Mouse (Mus musculus) CD8-positive naive resting alpha-beta T cell, adult 2 months (primary cell): Measurements from ENCODE around the gene Ptprn.

Experiments
- DNase-seq, 2 experiments: peaks; one replicate each; pipeline ENCODE4 v3.0.0; 2022; ENCODE audit warnings: low read depth in 2 of 2, low spot score in 2 of 2

The Ptprn gene

DNA sequence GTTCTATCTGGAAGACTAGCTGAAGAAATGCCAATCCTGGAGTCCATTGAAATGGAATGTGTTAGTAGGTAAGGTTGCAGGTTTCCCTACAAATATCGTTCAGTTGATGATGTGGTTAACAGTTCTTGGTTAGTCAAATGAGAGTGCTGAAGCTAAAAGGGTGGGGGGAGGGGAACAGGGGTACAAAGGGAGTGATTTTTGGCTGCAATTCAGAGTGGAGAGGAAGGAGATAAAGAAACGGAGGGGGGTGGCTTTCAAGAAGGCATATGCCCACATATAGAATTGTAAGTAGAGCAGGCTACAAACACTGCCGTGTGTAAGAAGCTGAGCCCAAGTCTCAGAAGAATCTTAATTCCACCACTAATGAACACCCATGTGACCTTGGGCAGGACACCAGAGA lies 38.8 kb downstream of the Ptprn start:
- no peak for DNase-seq

DNA sequence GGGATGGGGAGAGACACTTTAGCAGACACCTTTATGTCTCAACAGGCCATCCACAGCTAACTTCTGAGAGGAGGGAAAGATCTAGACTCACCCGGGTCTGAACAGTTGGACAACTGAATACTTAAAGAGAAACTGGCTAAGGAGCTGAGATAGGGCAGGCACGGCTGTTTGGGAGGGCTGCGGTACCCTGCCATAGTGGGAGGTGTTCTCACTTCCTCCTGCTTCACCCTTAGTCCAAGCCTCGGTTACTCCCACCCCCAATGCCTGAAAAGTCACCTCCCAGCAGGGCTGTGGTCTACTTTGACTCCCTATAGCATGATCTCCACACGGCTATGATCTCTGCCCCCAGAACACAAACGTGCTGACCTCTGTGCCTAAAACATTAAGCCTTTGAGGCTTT lies 40.8 kb downstream of the Ptprn start:
- no peak for DNase-seq

- DNase-seq: no peak
These were observed 41.4 kb downstream of the Ptprn start for GRCm38 (mm10) chr1:75222926-75223325.

DNA sequence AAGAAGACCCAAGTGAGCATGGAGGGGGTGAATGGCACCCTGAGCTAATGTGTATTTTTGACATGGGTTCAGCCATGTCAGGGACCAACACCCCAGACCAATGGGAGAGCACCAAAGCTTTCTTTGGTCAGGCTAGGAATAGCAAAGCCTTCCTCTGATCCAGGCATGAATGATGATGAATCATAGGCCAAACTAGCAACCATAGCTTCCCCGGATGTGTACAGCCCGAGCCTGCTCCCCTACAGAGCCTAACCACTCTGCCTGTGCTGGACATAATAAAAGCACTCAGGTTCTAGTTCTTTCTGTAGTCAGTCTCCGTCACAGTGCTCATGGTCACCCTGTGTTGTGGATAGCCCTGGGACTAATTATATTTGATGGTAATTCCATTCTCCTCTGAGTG lies 42.8 kb downstream of the Ptprn start:
- no peak for DNase-seq

DNA sequence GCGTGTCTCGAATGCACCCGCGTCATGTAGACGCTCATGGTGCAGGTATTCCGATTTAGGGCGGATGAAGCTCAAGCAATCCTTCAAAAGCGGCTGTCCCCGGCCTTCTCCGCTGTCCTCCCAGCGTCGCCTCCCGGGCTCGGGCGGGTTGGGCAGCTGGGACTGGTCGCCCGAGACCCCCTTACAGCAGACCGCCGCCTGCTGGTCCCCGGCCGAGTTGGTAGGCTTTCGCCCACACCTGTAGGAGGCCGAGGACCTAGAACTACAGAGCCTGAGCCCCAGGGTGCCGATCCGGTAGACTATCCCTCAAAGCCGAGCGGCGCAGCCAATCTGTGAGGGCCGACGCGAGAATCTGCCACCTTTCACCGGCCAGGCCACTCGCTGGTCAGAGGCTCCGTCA lies 44.8 kb downstream of the Ptprn start, which contains the start of gene Tuba4a:
Tuba4a (minus strand) TSS at position 335 of the 400 bp plus-strand sequence.
- DNase-seq: no peak

DNA sequence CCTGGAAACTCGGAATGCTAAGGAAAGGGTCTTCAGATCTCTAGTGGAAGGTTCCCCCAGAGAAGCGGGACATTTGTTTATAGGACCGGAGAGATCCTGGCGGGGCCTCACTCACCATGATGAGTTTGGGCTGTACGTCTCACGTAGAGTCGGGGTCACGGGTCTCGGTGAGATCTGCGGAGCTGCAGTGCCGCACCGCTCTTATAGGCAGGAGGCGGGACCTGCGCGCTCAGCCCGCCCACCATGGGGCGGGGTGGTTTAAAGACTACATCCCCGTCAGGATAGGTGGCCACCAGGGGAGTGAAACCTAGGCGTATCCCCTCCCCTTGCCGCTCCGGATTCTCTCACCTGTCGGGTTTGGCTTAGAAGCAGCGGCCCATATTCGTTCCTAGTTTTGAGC lies 45.2 kb downstream of the Ptprn start:
- DNase-seq: peak; percentile 97 to 99

DNA sequence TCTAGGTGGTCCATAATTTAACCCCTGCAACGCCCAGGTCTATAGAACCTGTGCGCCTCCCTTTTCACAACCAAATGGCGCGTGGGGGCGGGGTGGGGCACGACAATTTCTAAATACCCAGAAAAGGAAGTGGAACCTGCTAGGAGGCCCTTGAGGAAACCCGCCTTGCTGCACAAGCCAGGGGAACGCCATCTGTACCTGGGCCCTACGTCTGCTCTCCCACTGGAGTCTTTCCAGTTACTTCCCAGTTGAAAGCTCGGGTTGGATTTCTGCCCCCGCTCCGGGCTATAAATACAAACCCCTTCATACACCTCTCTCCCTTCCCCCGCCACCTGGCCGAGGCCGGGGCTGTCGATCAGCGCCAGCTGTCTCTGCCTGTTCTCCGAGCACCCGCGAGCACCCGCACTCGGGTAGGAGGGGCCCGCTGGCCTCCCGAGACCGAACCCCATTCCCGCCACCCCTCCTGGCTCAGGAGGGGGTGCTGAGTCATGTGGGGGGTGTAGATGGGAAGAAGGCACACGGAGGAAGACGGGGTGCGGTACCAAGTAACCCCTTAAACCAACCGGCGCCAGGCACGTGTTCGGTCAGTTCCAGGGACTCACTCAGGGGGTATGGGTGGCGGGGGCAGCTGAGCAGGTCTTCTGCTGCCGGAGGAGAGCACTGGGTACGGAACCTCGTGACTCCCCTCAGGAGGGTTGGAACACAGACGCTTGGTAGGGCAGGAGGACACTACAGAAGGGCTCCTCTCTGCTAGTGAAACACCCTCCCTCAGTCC lies 45.9 kb downstream of the Ptprn start:
- peak; percentile 49 to 57 for DNase-seq

DNA sequence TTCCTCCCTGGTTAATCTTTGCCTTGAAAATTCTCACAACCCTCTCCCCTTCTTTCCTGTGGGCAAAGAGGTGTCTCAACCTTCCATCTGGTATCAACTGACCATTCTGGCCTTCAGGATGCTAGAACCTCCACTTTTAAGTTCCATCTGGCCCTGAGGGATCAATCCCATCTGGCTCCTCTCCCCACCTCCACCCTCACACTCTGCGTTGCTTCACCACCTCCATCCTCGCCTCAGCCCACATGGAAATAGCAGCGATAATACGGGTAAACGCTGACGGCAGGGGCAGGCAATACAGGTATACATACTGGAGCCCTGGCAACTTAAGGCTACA lies 46.4 kb downstream of the Ptprn start:
- DNase-seq: no peak

GRCm38 (mm10) chr1:75216797-75217585 lies 47.3 kb downstream of the Ptprn start:
- DNase-seq: no peak

- no peak for DNase-seq
These were observed 48.5 kb downstream of the Ptprn start for GRCm38 (mm10) chr1:75215785-75216184.

- DNase-seq: no peak
These were observed 49.4 kb downstream of the Ptprn start for GRCm38 (mm10) chr1:75214886-75215285.

DNA sequence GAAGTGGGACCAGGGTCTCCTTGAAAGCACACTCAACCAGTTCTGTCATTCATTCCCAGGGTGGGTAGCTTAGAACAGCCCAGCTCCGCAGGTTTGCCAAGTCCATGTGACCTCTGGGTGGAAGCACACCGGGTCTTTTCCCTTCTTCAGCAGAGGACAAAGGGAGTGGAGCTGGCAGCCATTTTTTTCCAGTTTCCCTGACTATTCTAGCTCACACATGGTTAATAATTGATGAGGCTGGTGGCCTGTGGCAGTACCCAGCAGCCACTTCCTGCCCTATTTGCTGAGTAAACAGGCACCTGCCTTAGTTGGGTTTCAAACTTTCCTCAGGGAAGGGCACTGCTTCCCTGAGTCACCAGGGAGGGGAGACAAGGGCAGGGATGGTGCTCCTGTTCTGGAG lies 49.9 kb downstream of the Ptprn start:
- DNase-seq: no peak

- DNase-seq: no peak
These were observed 51.2 kb downstream of the Ptprn start for GRCm38 (mm10) chr1:75213096-75213495.

GRCm38 (mm10) chr1:75212542-75212941 lies 51.8 kb downstream of the Ptprn start:
- no peak for DNase-seq

DNA sequence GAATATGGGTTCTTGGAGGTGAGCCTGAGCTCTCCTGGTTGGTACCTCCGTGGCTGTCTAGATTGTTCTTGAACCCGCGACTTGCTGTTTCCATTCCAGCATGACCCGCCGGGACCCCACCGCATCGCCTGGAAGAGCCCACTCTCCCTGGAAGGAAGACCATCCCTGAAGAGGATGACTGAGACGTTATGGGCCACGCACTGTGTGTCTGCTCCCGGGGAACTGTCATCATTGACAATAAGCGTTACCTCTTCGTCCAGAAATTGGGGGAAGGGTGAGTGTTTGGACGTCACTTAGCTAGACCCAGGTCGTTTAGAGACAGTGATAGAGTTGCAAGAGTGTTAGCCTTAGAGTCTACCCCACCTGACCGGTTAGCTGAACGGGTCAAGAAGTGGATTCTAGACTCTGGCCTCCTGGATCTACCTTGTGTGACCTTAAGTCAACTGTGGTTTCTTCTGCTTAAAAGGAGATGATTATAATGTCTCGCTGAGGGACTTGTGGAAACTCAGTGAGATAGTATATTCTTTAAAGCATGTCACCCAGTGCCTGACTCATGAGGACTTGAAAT lies 53.1 kb downstream of the Ptprn start:
- DNase-seq: no peak

- DNase-seq: peak; percentile 84 to 88
These were observed 53.9 kb downstream of the Ptprn start, which contains the start of the genes Glb1l and Stk16 for GRCm38 (mm10) chr1:75210136-75211087. Gene Glb1l, minus strand, starts transcription at chr1:75210813. Gene Stk16, plus strand, starts transcription at chr1:75210838.

DNA sequence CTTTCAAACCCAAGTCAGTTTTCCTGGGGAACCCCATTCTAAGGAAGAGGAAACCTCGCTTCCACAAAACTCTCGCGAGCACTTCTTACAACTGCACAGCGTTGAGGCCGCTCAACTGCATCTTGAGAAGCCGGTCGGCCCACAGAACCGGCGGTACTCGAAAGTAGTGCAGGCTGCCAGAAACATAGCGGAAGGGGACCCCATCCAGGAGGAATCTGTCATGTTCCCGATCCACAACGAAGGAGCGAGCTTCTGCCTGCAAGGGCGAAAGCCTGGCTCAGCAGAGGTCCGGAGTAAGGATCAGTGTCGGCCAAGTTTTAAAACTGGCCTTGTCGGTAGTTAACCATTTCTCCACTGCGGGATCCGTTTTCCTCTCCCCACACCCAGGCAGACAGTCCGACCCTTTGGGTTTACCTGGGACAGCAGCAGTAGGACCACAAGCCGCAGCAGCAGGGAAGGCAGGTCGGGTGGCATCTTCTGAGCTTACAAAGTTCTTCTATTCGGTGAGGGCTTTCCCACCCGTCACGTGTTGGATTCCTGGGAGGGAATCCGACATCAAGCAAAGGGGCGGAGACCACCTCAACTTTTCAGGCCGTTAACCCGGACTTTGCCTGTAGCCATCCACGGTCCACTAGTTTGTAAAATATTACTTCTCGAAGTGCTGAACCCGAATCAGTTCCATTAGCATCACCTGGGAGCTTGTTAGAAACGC lies 55.2 kb downstream of the Ptprn start:
- DNase-seq: no peak

DNA sequence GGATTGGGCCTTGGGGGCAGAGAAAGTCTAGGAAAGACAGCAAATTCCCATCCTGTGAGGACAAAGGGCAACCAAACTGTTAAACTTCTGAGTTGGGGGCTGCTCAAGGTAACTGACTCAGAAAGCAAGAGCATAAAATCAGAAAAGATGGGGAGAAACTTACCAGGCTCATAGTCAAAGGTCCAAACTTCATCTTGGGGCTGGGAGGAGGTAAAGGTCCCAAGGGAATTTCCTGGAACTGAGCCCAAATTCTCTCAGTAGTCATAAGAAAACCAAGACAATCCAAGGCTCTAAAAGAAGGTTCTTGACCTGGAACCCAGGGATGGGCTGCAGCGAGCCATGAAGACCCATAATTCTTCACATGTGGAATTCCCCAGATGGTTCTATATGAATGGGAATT lies 63.1 kb downstream of the Ptprn start:
- DNase-seq: no peak
